Mouse (Mus musculus) liver, embryonic 14.5 days (tissue): ENCODE results near the gene Klc1. TPM values are rescaled to one million over a fixed set of nuclear protein-coding genes. Genes with fewer than 3 reads are reported as not detected.

Experiments
- ATAC-seq: fragments of 200-750 bp; cut with Nextera tagmentation; 2 replicates; pipeline ENCODE4 v1.8.0; 2017; ENCODE audit warnings: moderate number of reproducible peaks, mild to moderate bottlenecking, moderate library complexity; ENCODE audit not compliant: insufficient read depth
- DNase-seq, 3 experiments: peaks; one replicate each; pipeline ENCODE4 v3.0.0-alpha.2; 2012 to 2013; ENCODE audit warnings: low read depth in 3 of 3, low spot score in 3 of 3
- H3K27ac ChIP-seq: fragments of 300-500 bp; sonication (generic); 2 replicates; pipeline ENCODE4 v1.5.1; 2014; ENCODE audit warnings: moderate library complexity, mild to moderate bottlenecking, control low read depth, inconsistent platforms
- H3K27me3 ChIP-seq: fragments of 300-500 bp; sonication (generic); 2 replicates; pipeline ENCODE4 v1.6.1; 2014; ENCODE audit warnings: mild to moderate bottlenecking, low read length, moderate library complexity; ENCODE audit not compliant: control insufficient read depth, insufficient read depth
- H3K36me3 ChIP-seq: fragments of 300-500 bp; sonication (generic); replicated peaks from 2 replicates; pipeline ENCODE4 v1.6.1; 2014; ENCODE audit warnings: low read depth; ENCODE audit not compliant: control insufficient read depth, insufficient read depth
- H3K4me1 ChIP-seq, 2 experiments: fragments of 200-500 bp in 1 of 2; fragments of 300-500 bp in 1 of 2; sonication (generic) in 1 of 2; replicated peaks; 2 replicates each; pipeline ENCODE4 v1.6.1; 2012 to 2014; ENCODE audit warnings: antibody characterized with exemption in 1 of 2, inconsistent platforms in 1 of 2, low read length in 1 of 2; ENCODE audit not compliant: control insufficient read depth in 2 of 2, insufficient read depth in 2 of 2
- H3K4me2 ChIP-seq: fragments of 300-500 bp; sonication (generic); 2 replicates; pipeline ENCODE4 v1.6.1; 2014; ENCODE audit warnings: low read depth, mild to moderate bottlenecking, control low read depth, moderate library complexity
- H3K4me3 ChIP-seq, 2 experiments: fragments of 200-500 bp in 1 of 2; fragments of 300-500 bp in 1 of 2; sonication (generic) in 1 of 2; 2 replicates each; pipeline ENCODE4 v1.5.1; 2012 to 2014; ENCODE audit warnings: low read depth in 2 of 2, low read length in 2 of 2, mild to moderate bottlenecking in 2 of 2, control low read depth in 1 of 2, inconsistent platforms in 1 of 2, moderate library complexity in 1 of 2; ENCODE audit not compliant: insufficient read depth in 1 of 2
- H3K9ac ChIP-seq: fragments of 300-500 bp; sonication (generic); replicated peaks from 2 replicates; pipeline ENCODE4 v1.6.1; 2014; ENCODE audit warnings: mild to moderate bottlenecking, control low read depth, moderate library complexity
- H3K9me3 ChIP-seq: fragments of 300-500 bp; sonication (generic); 2 replicates; pipeline ENCODE4 v1.6.1; 2016; ENCODE audit warnings: low read length, mixed read lengths; ENCODE audit not compliant: control insufficient read depth
- CTCF ChIP-seq: IDR thresholded peaks from 2 replicates; pipeline ENCODE4 v1.5.1; 2016; ENCODE audit warnings: antibody characterized with exemption, low read depth, control low read depth
- EP300 ChIP-seq: IDR thresholded peaks from 2 replicates; pipeline ENCODE4 v1.6.1; 2016; ENCODE audit warnings: antibody characterized with exemption, low read depth
- WGBS: fragments of 180-500 bp; shearing (Covaris S2); extraction: QIAGEN DNeasy Blood & Tissue Kit; methylation state at CpG from one replicate; pipeline ENCODE4 v1.1.7; 2014; ENCODE audit not compliant: insufficient replicate concordance; 5-methylcytosine and 5-hydroxymethylcytosine counted together
- polyA plus RNA-seq, 2 experiments: library from polyadenylated mRNA; depleted of rRNA in 1 of 2; stranded (reverse) in 1 of 2; unstranded in 1 of 2; fragments of >200 nt; fragmentation: Nextera tagmentation in 1 of 2; extraction: Ambion mirVana in 1 of 2; gene quantifications; 2 replicates each; pipeline versions ENCODE4 v1.2.1 to v1.2.3; 2012 to 2014

Gene Klc1
- polyA plus RNA-seq, 2 experiments, result 14.3 to 16.3 TPM

GRCm38 (mm10) chr12:111716505-111716904, 42.1 kb upstream of the Klc1 start:
- no peak for DNase-seq
- Histone ChIP-seq H3K4me3 (no peak overlapping the region), H3K4me2 (no peak overlapping the region)

DNA sequence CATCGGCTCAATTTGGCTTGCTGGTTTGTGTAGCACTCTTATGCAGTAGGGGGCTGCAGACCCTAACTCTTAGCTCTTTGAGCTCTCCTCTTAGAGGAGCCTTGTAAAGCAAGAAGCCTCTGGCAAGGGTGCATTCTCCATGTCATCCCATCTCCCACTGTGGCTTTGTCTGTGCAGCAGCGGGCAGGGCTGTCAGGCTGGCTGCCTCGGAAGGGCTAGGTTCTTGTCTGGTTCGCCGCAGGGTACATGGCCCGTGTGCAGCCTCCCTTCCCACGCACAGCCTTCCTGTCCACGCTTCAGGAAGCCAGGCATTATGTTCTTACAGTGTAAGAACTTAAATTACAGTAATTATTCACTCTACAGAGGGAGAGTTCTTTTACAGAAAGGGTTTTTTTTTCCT, 40.0 kb upstream of the Klc1 start:
- Histone ChIP-seq H3K4me1 (peaks cover 0 to 8% of the 10 kb centered on the region in 2 experiments; a peak in 3 of 4 replicates), H3K4me2 (no peak overlapping the region), H3K27ac (no peak overlapping the region), H3K27me3 (no peaks in the 10 kb centered on the region), H3K9ac (no peak overlapping the region), H3K4me3 (no peak overlapping the region), H3K36me3 (no peaks in the 10 kb centered on the region; the same call in 1 of the 2 replicates), H3K9me3 (no peaks in the 10 kb centered on the region)
- ATAC-seq, result no peak
- TF ChIP-seq EP300 (no peak), CTCF (no peak)
- 71% methylated on average over 8 of the region's 8 CpGs for WGBS
- no peak for DNase-seq

More at GRCm38 (mm10) chr12:111716505-111716904, 42.1 kb upstream of the Klc1 start:
- Histone ChIP-seq H3K36me3 (no peaks in the 10 kb centered on the region), H3K9ac (no peak overlapping the region), H3K4me1 (peaks cover 0 to 16% of the 10 kb centered on the region in 2 experiments), H3K27me3 (no peaks in the 10 kb centered on the region), H3K27ac (no peak overlapping the region), H3K9me3 (no peaks in the 10 kb centered on the region)
- ATAC-seq, result no peak; the same call in 1 of the 2 replicates
- no peak for TF ChIP-seq CTCF
- no peak for TF ChIP-seq EP300
- 91% methylated on average over 7 of the region's 7 CpGs for WGBS

GRCm38 (mm10) chr12:111720222-111720621, 38.4 kb upstream of the Klc1 start:
- Histone ChIP-seq H3K4me3 (no peak overlapping the region), H3K4me2 (no peak overlapping the region), H3K9ac (no peak overlapping the region), H3K4me1 (0 out of 4 replicates have a peak, but pooled peaks cover 0 to 3% of the 10 kb centered on the region in 2 experiments), H3K36me3 (no peaks in the 10 kb centered on the region; the same call in 1 of the 2 replicates), H3K27ac (no peak overlapping the region), H3K27me3 (no peaks in the 10 kb centered on the region), H3K9me3 (no peaks in the 10 kb centered on the region)
- no peak for TF ChIP-seq CTCF
- DNase-seq (no peak), ATAC-seq (no peak)
- 72% methylated on average over 4 of the region's 4 CpGs for WGBS

- H3K36me3 ChIP-seq, result no peaks in the 10 kb centered on the region; the same call in 1 of the 2 replicates
- peak; percentile 72 for TF ChIP-seq CTCF
- no peak for TF ChIP-seq EP300
- DNase-seq (no peak), ATAC-seq (no peak)
- no peak overlapping the region for H3K4me3 ChIP-seq
- no peaks in the 10 kb centered on the region for H3K9me3 ChIP-seq
- no peak overlapping the region for H3K27ac ChIP-seq
- no peak overlapping the region for H3K9ac ChIP-seq
- H3K4me1 ChIP-seq, result no peaks in the 10 kb centered on the region
- 62% methylated on average over 9 of the region's 9 CpGs for WGBS
- no peaks in the 10 kb centered on the region for H3K27me3 ChIP-seq
- H3K4me2 ChIP-seq, result no peak overlapping the region
Observed at GRCm38 (mm10) chr12:111722654-111723053, 36.0 kb upstream of the Klc1 start.

DNA sequence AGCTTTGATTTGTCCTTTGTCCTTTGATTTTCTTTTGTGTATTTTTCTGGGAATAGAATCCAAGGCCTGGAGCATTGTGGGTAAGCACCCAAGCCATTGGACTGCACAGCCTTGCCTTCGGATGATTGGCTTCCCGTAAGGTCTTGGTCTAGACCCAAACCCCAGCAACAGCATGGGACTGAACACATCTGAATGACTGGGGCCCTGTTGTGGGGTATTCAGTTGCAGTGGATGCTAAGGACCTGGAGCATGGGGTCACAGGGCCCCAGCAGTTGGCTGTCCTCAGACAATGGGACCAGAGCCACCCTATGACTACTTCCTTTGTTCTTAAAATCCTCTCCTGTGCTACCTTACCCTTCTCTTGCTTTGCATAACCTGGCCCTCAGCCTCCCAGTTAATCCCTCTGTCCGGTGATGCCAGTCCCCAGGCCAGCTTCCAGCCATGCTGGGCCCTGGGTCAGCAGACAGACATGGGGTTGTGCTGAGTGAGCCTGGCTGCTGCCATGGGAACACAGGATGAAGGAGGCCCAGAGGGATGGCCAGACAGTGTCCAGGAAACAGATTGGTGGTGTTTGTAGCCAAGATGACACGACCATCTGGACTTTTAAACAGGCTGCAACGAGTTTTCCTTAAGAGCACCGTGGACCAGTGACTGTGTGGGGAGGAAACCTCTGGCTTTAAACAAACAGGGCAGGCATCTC, 33.9 kb upstream of the Klc1 start:
- ATAC-seq, result no peak
- TF ChIP-seq CTCF (no peak), EP300 (no peak)
- H3K4me3 ChIP-seq, result no peak overlapping the region
- no peak overlapping the region for H3K9ac ChIP-seq
- H3K4me2 ChIP-seq, result no peak overlapping the region
- H3K4me1 ChIP-seq, result no peaks in the 10 kb centered on the region
- no peak for DNase-seq
- no peak overlapping the region for H3K27ac ChIP-seq
- no peaks in the 10 kb centered on the region; the same call in 1 of the 2 replicates for H3K36me3 ChIP-seq
- no peaks in the 10 kb centered on the region for H3K9me3 ChIP-seq
- H3K27me3 ChIP-seq, result no peaks in the 10 kb centered on the region
- WGBS, result 71% methylated on average over 6 of the region's 6 CpGs
